Mouse (Mus musculus): ENCODE results near the gene Actr1a.

DNA sequence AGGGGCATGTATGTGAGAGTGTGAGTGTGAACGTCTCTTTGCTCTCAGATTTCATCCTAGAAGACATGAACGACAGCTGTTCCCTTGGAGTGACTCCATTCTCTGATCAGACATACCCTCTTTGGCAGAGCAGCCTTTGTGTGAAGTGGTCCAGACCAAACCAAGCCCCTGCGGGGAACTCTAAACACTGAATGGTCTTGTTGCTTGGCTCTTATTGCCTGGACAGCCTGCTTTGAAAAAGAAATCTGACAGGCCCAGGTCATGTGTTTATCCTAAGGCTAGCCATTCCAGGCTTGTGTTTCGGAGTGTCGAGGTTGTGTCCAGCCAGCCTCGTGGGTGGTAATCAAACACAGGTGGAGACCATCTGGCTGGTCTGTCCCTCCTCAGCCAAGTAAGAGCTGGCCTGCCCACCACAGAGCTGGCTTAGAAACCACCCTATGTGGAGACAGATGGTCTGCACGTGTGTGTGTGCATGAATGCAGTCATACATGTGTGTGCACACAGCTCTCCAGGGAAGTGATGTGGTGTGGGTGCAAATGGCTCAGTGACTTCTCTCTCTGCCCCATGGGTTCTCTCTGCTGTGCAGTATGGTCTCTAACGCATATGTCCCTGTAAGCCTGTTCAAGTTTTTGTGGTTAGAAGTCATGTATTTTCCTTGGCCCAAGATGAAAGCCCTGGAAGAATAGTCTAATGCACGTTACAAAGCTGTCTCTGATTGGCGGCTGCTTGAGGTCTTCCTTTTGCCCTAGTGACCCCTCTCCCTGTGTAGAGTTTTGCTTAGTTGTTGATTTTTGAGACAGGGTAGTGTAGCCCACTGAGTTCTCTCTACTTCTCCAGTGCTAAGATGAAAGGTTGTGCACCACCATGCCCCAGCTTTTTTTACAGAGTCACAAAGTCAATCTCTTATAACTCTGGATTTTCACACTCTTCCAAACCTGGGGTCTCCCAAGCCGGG is 27.1 kb upstream of the Actr1a start:
- TF ChIP-seq GATA1 (IDR thresholded peaks at IDR 0.05; ENCODE audit: borderline replicate concordance, low read length): no peak
- TF ChIP-seq FLI1 (IDR thresholded peaks at IDR 0.05; ENCODE audit: low read length): no peak
